Mouse (Mus musculus): ENCODE results near the gene Pdlim4. TPM values are rescaled to one million over a fixed set of nuclear protein-coding genes. Genes with fewer than 3 reads are reported as not detected.

The Pdlim4 gene
- polyA plus RNA-seq, 1 experiment from 2014 or later = 47.5 TPM

- WGBS = 51% methylated on average over 4 of the region's 4 CpGs
- no peak for ATAC-seq (replicated peaks; ENCODE audit: low FRiP score, low read depth)
- no peak overlapping the region for H3K4me2 ChIP-seq (ENCODE audit: low read length)
Observed at GRCm38 (mm10) chr11:54073291-54073690, 4.5 kb upstream of the Pdlim4 start.

GRCm38 (mm10) chr11:54071726-54072445, 3.1 kb upstream of the Pdlim4 start:
- no peak overlapping the region for H3K27ac ChIP-seq
- H3K4me3 ChIP-seq (replicated peaks; ENCODE audit: low read depth, low read length) = no peak overlapping the region
- no peak for TF ChIP-seq CTCF (IDR thresholded peaks at IDR 0.05; ENCODE audit: low read depth)
- no peaks in the 10 kb centered on the region for H3K36me3 ChIP-seq (ENCODE audit: insufficient read depth, low read length)
- DNase-seq (ENCODE audit: low spot score) (no peak), ATAC-seq (replicated peaks; ENCODE audit: low FRiP score, low read depth) (no peak)
- H3K4me1 ChIP-seq (replicated peaks; ENCODE audit: insufficient read depth, low read length) = peaks cover 7% of the 10 kb centered on the region
- no peak overlapping the region for H3K9ac ChIP-seq (ENCODE audit: low read depth, low read length)
- no peaks in the 10 kb centered on the region for H3K27me3 ChIP-seq (ENCODE audit: insufficient read depth, low read length)
- H3K4me2 ChIP-seq (ENCODE audit: low read length) = no peak overlapping the region
- 88% methylated on average over 5 of the region's 5 CpGs for WGBS
- H3K9me3 ChIP-seq (replicated peaks; ENCODE audit: low read length) = no peaks in the 10 kb centered on the region

More at GRCm38 (mm10) chr11:54073291-54073690, 4.5 kb upstream of the Pdlim4 start:
- H3K9ac ChIP-seq (ENCODE audit: low read depth, low read length) = no peak overlapping the region
- H3K27ac ChIP-seq = no peak overlapping the region
- no peak overlapping the region for H3K4me3 ChIP-seq (replicated peaks; ENCODE audit: low read depth, low read length)
- H3K9me3 ChIP-seq (replicated peaks; ENCODE audit: low read length) = no peaks in the 10 kb centered on the region
- no peaks in the 10 kb centered on the region for H3K27me3 ChIP-seq (ENCODE audit: insufficient read depth, low read length)
- H3K36me3 ChIP-seq (ENCODE audit: insufficient read depth, low read length) = no peaks in the 10 kb centered on the region
- peaks cover 5% of the 10 kb centered on the region for H3K4me1 ChIP-seq (replicated peaks; ENCODE audit: insufficient read depth, low read length)
- TF ChIP-seq CTCF (IDR thresholded peaks at IDR 0.05; ENCODE audit: low read depth) = no peak
- DNase-seq (ENCODE audit: low spot score) = no peak

- Histone ChIP-seq H3K9ac (ENCODE audit: low read depth, low read length) (peak overlapping the region; percentile 42; the same call in 1 of the 2 replicates), H3K36me3 (ENCODE audit: insufficient read depth, low read length) (no peaks in the 10 kb centered on the region), H3K9me3 (replicated peaks; ENCODE audit: low read length) (no peaks in the 10 kb centered on the region), H3K27me3 (ENCODE audit: insufficient read depth, low read length) (no peaks in the 10 kb centered on the region), H3K4me2 (ENCODE audit: low read length) (peak overlapping the region; percentile 83), H3K4me1 (replicated peaks; ENCODE audit: insufficient read depth, low read length) (peaks cover 10% of the 10 kb centered on the region), H3K4me3 (replicated peaks; ENCODE audit: low read depth, low read length) (peak overlapping the region; percentile 42), H3K27ac (peak overlapping the region; percentile 65)
- 24% methylated on average over 4 of the region's 4 CpGs for WGBS
- DNase-seq (ENCODE audit: low spot score) (no peak), ATAC-seq (replicated peaks; ENCODE audit: low FRiP score, low read depth) (no peak)
- TF ChIP-seq CTCF (IDR thresholded peaks at IDR 0.05; ENCODE audit: low read depth) = no peak
Observed at GRCm38 (mm10) chr11:54067996-54068519, 756 bp downstream of the Pdlim4 start.

GRCm38 (mm10) chr11:54067318-54067995, 1.4 kb downstream of the Pdlim4 start:
- TF ChIP-seq CTCF (IDR thresholded peaks at IDR 0.05; ENCODE audit: low read depth) = no peak
- 30% methylated on average over 12 of the region's 12 CpGs for WGBS
- no peaks in the 10 kb centered on the region for H3K27me3 ChIP-seq (ENCODE audit: insufficient read depth, low read length)
- H3K9me3 ChIP-seq (replicated peaks; ENCODE audit: low read length) = no peaks in the 10 kb centered on the region
- DNase-seq (ENCODE audit: low spot score) (peak; percentile 69), ATAC-seq (replicated peaks; ENCODE audit: low FRiP score, low read depth) (no peak)
- peak overlapping the region; percentile 83 for H3K4me2 ChIP-seq (ENCODE audit: low read length)
- H3K4me1 ChIP-seq (replicated peaks; ENCODE audit: insufficient read depth, low read length) = peaks cover 16% of the 10 kb centered on the region
- H3K4me3 ChIP-seq (replicated peaks; ENCODE audit: low read depth, low read length) = peak overlapping the region; percentile 42
- H3K9ac ChIP-seq (ENCODE audit: low read depth, low read length) = peak overlapping the region; percentile 42; the same call in 1 of the 2 replicates
- H3K27ac ChIP-seq = peak overlapping the region; percentile 65; the same call in 1 of the 2 replicates
- H3K36me3 ChIP-seq (ENCODE audit: insufficient read depth, low read length) = no peaks in the 10 kb centered on the region

- 55% methylated on average over 5 of the region's 5 CpGs for WGBS
- no peak overlapping the region for H3K4me2 ChIP-seq (ENCODE audit: low read length)
Observed at GRCm38 (mm10) chr11:54066400-54066799, 2.4 kb downstream of the Pdlim4 start.

GRCm38 (mm10) chr11:54065915-54066178, 3.0 kb downstream of the Pdlim4 start:
- no peak overlapping the region for H3K4me3 ChIP-seq (replicated peaks; ENCODE audit: low read depth, low read length)
- ATAC-seq (replicated peaks; ENCODE audit: low FRiP score, low read depth) = no peak

More at GRCm38 (mm10) chr11:54066400-54066799, 2.4 kb downstream of the Pdlim4 start:
- no peaks in the 10 kb centered on the region for H3K36me3 ChIP-seq (ENCODE audit: insufficient read depth, low read length)
- TF ChIP-seq CTCF (IDR thresholded peaks at IDR 0.05; ENCODE audit: low read depth) = no peak
- DNase-seq (ENCODE audit: low spot score) (no peak), ATAC-seq (replicated peaks; ENCODE audit: low FRiP score, low read depth) (no peak)
- H3K4me3 ChIP-seq (replicated peaks; ENCODE audit: low read depth, low read length) = no peak overlapping the region
- H3K27ac ChIP-seq = no peak overlapping the region
- no peaks in the 10 kb centered on the region for H3K9me3 ChIP-seq (replicated peaks; ENCODE audit: low read length)
- H3K27me3 ChIP-seq (ENCODE audit: insufficient read depth, low read length) = no peaks in the 10 kb centered on the region
- H3K9ac ChIP-seq (ENCODE audit: low read depth, low read length) = no peak overlapping the region
- H3K4me1 ChIP-seq (replicated peaks; ENCODE audit: insufficient read depth, low read length) = peaks cover 26% of the 10 kb centered on the region

More at GRCm38 (mm10) chr11:54065915-54066178, 3.0 kb downstream of the Pdlim4 start:
- no peak overlapping the region for H3K27ac ChIP-seq
- H3K4me2 ChIP-seq (ENCODE audit: low read length) = no peak overlapping the region
- no peaks in the 10 kb centered on the region for H3K36me3 ChIP-seq (ENCODE audit: insufficient read depth, low read length)
- no peak overlapping the region for H3K9ac ChIP-seq (ENCODE audit: low read depth, low read length)
- no peak for TF ChIP-seq CTCF (IDR thresholded peaks at IDR 0.05; ENCODE audit: low read depth)
- no peaks in the 10 kb centered on the region for H3K27me3 ChIP-seq (ENCODE audit: insufficient read depth, low read length)
- H3K9me3 ChIP-seq (replicated peaks; ENCODE audit: low read length) = no peaks in the 10 kb centered on the region
- 76% methylated on average over 4 of the region's 4 CpGs for WGBS
- DNase-seq (ENCODE audit: low spot score) = no peak
- peaks cover 27% of the 10 kb centered on the region for H3K4me1 ChIP-seq (replicated peaks; ENCODE audit: insufficient read depth, low read length)
